Mouse (Mus musculus) lung, embryonic 14.5 days (tissue): ENCODE results near the gene 1700020L24Rik. TPM values are rescaled to one million over a fixed set of nuclear protein-coding genes. Genes with fewer than 3 reads are reported as not detected.

ENCODE experiments used
- ATAC-seq: fragments of 200-750 bp; cut with Nextera tagmentation; 2 replicates; pipeline ENCODE4 v1.8.0; 2017; ENCODE audit warnings: mild to moderate bottlenecking, moderate TSS enrichment, moderate library complexity; ENCODE audit not compliant: insufficient read depth
- DNase-seq: peaks from one replicate; pipeline ENCODE4 v3.0.0-alpha.2; 2015
- H3K27ac ChIP-seq: fragments of 300-500 bp; sonication (generic); 2 replicates; pipeline ENCODE4 v1.5.1; 2014; ENCODE audit warnings: low read depth, mild to moderate bottlenecking, moderate library complexity
- H3K27me3 ChIP-seq: fragments of 300-500 bp; sonication (generic); 2 replicates; pipeline ENCODE4 v1.6.1; 2014; ENCODE audit warnings: low read length, control low read depth; ENCODE audit not compliant: insufficient read depth
- H3K36me3 ChIP-seq: fragments of 300-500 bp; sonication (generic); 2 replicates; pipeline ENCODE4 v1.6.1; 2014; ENCODE audit warnings: control low read depth; ENCODE audit not compliant: insufficient read depth
- H3K4me1 ChIP-seq: fragments of 300-500 bp; sonication (generic); 2 replicates; pipeline ENCODE4 v1.6.1; 2014; ENCODE audit warnings: antibody characterized with exemption, control low read depth; ENCODE audit not compliant: insufficient read depth
- H3K4me2 ChIP-seq: fragments of 300-500 bp; sonication (generic); 2 replicates; pipeline ENCODE4 v1.6.1; 2014; ENCODE audit warnings: mild to moderate bottlenecking
- H3K4me3 ChIP-seq: fragments of 300-500 bp; sonication (generic); 2 replicates; pipeline ENCODE4 v1.5.1; 2014; ENCODE audit warnings: low read depth, low read length
- H3K9ac ChIP-seq: fragments of 300-500 bp; sonication (generic); 2 replicates; pipeline ENCODE4 v1.6.1; 2014
- H3K9me3 ChIP-seq: fragments of 300-500 bp; sonication (generic); 2 replicates; pipeline ENCODE4 v1.6.1; 2016; ENCODE audit warnings: low read depth, low read length, control low read depth
- CTCF ChIP-seq: IDR thresholded peaks from 2 replicates; pipeline ENCODE4 v1.5.1; 2016; ENCODE audit warnings: antibody characterized with exemption, low read depth
- WGBS: fragments of 180-500 bp; shearing (Covaris S2); extraction: QIAGEN DNeasy Blood & Tissue Kit; methylation state at CpG from one replicate; pipeline ENCODE4 v1.1.7; 2014; 5-methylcytosine and 5-hydroxymethylcytosine counted together
- polyA plus RNA-seq: library from polyadenylated mRNA; unstranded; fragments of >200 nt; fragmentation: Nextera tagmentation; extraction: Ambion mirVana; gene quantifications from 2 replicates; pipeline ENCODE4 v1.2.1, GENCODE M21; 2014

1700020L24Rik gene
- polyA plus RNA-seq, 1 experiment from 2014 or later = 0.64 TPM

- Histone ChIP-seq H3K27me3 (peaks cover 43% of the 10 kb centered on the region), H3K4me1 (no peaks in the 10 kb centered on the region), H3K4me2 (peak overlapping the region; percentile 90), H3K9ac (peak overlapping the region; percentile 51), H3K9me3 (no peaks in the 10 kb centered on the region), H3K27ac (no peak overlapping the region), H3K4me3 (peak overlapping the region; percentile 58), H3K36me3 (no peaks in the 10 kb centered on the region)
- WGBS = under 1% methylated on average over 66 of the region's 75 CpGs
- peak; percentile 99 for TF ChIP-seq CTCF
- DNase-seq = peak; percentile 98
- ATAC-seq = peak; percentile 96
These were observed 2.9 kb downstream of the 1700020L24Rik start for GRCm38 (mm10) chr11:83440081-83441064.

- DNase-seq (no peak), ATAC-seq (no peak)
- Histone ChIP-seq H3K4me1 (no peaks in the 10 kb centered on the region), H3K9me3 (no peaks in the 10 kb centered on the region), H3K4me2 (peak overlapping the region; percentile 90; the same call in 1 of the 2 replicates), H3K27me3 (peaks cover 45% of the 10 kb centered on the region), H3K4me3 (no peak overlapping the region), H3K36me3 (no peaks in the 10 kb centered on the region), H3K27ac (no peak overlapping the region), H3K9ac (no peak overlapping the region)
- TF ChIP-seq CTCF = no peak
- 47% methylated on average over 7 of the region's 7 CpGs for WGBS
These were observed 3.8 kb downstream of the 1700020L24Rik start for GRCm38 (mm10) chr11:83441235-83441634.

GRCm38 (mm10) chr11:83442596-83443267 is 5.3 kb downstream of the 1700020L24Rik start:
- Histone ChIP-seq H3K9ac (no peak overlapping the region), H3K4me1 (peaks cover 4% of the 10 kb centered on the region; the same call in 1 of the 2 replicates), H3K4me3 (no peak overlapping the region; the same call in 1 of the 2 replicates), H3K27ac (no peak overlapping the region), H3K27me3 (peaks cover 48% of the 10 kb centered on the region), H3K9me3 (no peaks in the 10 kb centered on the region), H3K36me3 (no peaks in the 10 kb centered on the region), H3K4me2 (peak overlapping the region; percentile 49; the same call in 1 of the 2 replicates)
- 11% methylated on average over 29 of the region's 29 CpGs for WGBS
- ATAC-seq = no peak
- peak; percentile 80 for TF ChIP-seq CTCF
- DNase-seq = peak; percentile 92

GRCm38 (mm10) chr11:83443824-83444223 is 6.3 kb downstream of the 1700020L24Rik start:
- Histone ChIP-seq H3K36me3 (no peaks in the 10 kb centered on the region), H3K27me3 (peaks cover 48% of the 10 kb centered on the region), H3K4me1 (peaks cover 14% of the 10 kb centered on the region), H3K9ac (no peak overlapping the region), H3K4me3 (no peak overlapping the region), H3K9me3 (no peaks in the 10 kb centered on the region), H3K4me2 (no peak overlapping the region), H3K27ac (no peak overlapping the region)
- DNase-seq = no peak
- TF ChIP-seq CTCF = no peak
- ATAC-seq = no peak
- 7% methylated on average over 7 of the region's 7 CpGs for WGBS

GRCm38 (mm10) chr11:83445001-83445400 is 7.5 kb downstream of the 1700020L24Rik start:
- WGBS = 26% methylated on average over 19 of the region's 19 CpGs

GRCm38 (mm10) chr11:83447612-83448011 is 10.1 kb downstream of the 1700020L24Rik start:
- Histone ChIP-seq H3K36me3 (no peaks in the 10 kb centered on the region), H3K9ac (no peak overlapping the region), H3K27me3 (peaks cover 31% of the 10 kb centered on the region), H3K4me3 (no peak overlapping the region), H3K27ac (no peak overlapping the region; the same call in 1 of the 2 replicates), H3K4me2 (no peak overlapping the region), H3K9me3 (no peaks in the 10 kb centered on the region), H3K4me1 (peaks cover 19% of the 10 kb centered on the region)
- peak; percentile 3; the same call in 1 of the 2 replicates for ATAC-seq
- DNase-seq = no peak
- TF ChIP-seq CTCF = no peak
- WGBS = 45% methylated on average over 10 of the region's 10 CpGs

More at GRCm38 (mm10) chr11:83445001-83445400, 7.5 kb downstream of the 1700020L24Rik start:
- no peak for ATAC-seq
- H3K4me3 ChIP-seq = peak overlapping the region; percentile 24
- H3K9me3 ChIP-seq = no peaks in the 10 kb centered on the region
- peak overlapping the region; percentile 45 for H3K4me2 ChIP-seq
- H3K36me3 ChIP-seq = no peaks in the 10 kb centered on the region
- H3K9ac ChIP-seq = peak overlapping the region; percentile 16; the same call in 1 of the 2 replicates
- no peak for DNase-seq
- peaks cover 19% of the 10 kb centered on the region for H3K4me1 ChIP-seq
- peak; percentile 12; the same call in 1 of the 2 replicates for TF ChIP-seq CTCF
- H3K27me3 ChIP-seq = peaks cover 48% of the 10 kb centered on the region
- H3K27ac ChIP-seq = no peak overlapping the region
